Mouse (Mus musculus) urinary bladder, postnatal 14 days (tissue): ENCODE measurements around the gene Angptl6.

Experiments used
- DNase-seq: peaks from one replicate; pipeline ENCODE4 v3.0.0; 2021; ENCODE audit warnings: low spot score

The Angptl6 gene

DNA sequence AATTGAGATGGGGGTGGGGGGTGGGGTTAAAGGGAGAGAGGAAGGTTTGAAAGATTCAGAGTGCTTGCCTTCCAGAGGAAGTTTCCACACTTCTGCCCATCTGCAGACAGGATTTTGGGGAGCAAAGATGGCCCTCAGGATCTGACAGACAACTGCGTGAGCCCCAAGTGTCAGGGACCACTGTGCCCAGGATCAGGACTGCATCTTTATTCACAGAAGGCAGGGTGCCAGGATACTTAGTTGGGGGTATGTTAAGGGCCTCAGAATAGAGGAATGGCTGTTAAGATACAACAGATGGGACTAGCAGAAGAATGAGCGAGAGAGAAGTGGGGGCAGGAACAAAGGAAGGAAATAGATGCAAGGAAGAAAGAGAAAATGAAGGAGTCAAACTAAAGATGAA is 7.0 kb upstream of the Angptl6 start:
- no peak for DNase-seq

DNA sequence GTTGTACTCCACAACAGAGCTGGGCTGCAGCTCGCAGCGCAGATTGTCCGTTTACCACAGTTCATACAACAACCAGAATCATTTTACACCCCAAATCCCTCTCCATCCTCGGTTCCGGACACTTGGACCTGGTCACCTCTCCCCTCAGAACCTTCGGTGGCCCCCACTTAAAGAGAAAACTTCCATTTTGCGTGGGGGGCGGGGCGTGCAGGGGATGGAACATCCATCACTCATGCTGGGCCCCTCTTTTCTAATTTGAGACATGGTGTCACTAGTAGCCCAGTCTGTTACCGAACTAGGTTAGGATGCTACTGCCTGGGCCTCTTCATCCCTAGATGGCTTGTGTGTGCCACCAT is 839 bp downstream of the Angptl6 start:
- DNase-seq = no peak

DNA sequence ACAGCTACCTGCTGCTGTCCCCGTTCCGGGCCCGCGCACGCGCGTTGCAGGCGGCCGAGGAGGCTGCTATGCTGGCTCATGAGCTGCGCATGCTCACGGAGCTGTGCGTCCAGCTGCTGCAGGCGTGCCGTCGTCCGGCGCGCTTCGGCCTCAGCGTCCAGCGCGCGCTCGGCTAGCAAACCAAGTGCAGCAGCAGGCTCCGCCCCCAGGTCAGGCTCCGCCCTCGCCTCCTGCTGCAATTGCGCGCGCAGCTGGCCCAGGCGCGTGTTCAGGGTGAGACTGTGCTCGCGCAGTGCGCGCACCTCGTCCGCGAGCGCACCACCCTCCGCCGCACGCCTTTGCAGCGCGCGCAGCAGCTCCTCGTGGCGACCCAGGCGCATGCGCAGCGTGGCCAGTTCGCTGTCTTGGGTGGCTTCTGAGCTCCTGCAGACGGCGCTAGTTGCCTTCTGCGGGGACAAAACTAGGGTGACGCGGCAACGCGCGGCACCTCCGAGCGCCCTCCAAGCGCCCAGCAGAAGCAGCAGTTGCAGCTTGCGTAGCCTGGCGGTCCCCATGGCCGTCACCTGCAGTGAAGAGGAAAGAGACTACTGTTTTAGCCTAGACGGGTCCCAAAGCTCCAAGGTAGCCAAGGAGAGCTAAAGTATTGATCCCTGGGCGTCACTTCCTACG is 1.4 kb downstream of the Angptl6 start:
- DNase-seq = peak; percentile 100

DNA sequence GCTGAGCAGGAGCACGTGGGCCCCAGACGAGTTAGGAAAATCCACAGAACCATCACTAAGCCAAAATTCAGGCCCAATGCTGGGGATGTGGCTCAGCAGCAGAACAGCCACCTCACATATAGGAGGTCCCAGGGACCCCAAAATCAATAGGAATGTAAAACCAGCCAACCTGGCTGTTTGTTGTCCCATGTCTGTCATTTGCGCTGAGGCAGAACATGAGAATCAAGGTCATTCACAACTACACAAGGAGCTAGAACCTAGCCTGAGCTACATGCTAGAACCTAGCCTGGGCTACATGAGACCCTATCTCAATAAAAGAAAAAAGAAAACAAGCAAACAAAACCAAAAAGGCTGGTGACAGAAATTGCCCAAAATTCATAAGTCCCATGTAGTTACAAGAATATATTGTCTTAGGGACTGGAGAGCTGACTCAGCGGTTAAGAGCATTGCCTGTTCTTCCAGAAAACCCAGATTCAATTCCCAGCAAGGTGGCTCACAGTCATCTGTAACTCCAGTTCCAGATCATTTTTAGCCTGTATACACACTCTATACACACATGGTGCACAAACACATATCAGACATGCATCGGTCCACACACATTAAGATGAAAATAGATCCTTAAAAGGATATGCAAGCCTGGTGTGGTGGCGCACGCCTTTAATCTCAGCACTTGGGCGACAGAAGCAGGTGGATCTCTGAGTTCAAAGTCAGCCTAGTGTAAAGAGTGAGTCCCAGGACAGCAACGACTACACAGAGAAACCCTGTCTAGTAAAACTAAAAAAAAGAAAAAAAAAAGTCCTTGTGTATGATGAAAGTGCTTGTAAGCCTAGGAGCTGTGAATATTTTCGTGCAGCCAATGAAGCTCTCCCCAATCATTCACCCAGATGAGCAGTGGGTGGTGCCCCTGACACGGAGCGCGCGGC is 2.1 kb downstream of the Angptl6 start:
- no peak for DNase-seq

DNA sequence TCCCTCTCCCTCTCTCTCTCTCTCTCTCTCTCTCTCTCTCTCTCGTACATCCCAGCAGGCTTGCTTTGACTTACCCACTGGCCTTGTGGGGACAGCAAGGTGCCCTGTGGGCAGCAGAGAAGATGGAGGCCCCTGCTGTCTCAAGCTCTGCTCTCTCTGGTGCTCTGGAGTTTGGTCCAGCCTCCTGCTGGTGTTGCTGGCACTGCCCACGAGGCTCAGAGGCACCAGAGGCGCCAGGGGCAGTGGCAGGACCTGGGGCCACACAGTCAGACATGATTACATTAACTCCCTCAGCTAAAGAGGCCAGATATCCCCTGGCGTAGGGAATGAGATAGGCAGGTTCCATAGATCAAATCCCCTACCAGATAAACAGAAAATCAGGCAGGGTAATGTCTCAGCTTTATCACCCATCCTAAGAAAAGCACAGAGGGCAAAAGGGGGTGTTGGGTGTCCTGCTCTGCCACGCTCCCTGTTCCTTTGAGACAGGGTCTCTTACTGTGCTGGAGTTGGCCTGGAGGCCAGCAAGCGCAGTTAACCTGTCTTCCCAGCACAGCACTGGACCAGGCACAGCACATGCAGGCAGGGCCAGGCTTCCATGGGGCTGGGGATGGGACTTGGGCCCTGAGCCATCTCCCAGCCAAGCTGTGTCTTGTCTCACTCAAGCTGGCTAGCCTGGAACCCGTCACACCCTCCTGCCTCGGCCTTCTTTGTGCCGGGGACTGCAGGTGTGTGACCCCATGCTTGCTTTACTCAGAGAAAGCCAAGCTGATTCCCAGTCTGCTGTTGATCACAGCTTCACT is 3.0 kb downstream of the Angptl6 start:
- DNase-seq = no peak

DNA sequence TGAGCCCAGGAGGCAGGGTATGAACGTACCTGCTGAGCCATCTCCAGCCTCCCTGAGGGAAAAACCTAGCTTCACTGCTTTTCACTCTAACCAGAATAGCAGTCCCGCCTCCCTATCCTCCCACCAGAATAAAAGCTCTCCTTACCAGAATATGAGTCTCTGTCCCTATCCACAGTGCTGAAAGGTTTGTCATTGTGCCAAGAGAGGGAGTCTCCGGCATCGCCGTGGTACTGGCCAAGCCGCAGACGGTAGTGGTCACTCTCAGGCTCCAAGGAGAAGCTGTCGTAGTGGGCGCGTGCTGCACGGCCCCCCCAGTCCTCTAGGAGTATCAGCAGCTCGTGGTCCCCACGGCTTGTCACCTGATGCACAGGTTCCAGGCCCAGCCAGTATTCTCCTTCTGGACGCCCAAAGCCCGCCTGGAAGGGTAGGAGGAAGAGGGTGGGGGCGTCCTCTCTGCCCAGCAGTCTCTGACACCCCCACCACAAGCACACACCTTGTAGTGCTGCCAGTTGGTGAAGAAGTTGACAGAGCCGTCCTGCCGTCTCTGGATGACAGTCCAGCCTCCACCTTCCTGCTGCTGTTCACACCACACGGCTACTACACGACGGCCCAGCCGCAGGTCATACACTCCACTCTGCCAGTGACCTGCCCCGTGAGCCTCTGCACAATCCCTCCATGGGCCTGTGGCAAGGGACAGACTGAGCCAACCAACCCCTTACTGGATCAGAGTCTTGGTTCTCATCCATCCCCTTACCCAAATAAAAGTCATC is 4.3 kb downstream of the Angptl6 start:
- DNase-seq = no peak

DNA sequence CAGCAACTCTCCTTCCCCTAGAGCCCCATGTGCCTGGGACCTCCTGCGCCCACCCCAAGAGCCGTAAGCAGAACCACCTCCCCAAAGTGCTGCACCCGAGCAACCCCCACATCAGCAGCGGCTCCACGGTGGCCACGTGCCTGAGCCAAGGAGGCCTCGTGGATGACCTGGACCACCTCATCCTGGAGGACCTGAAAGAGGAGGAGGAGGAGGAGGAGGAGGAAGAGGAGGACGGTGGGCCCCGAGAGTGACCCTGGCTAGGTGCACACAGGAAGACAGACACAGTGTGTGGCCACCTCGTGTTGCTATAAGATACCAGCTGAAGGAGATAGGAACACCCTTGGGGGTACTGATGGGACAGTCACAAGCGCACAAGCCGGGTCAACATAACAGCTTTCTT is 6.0 kb downstream of the Angptl6 start:
- DNase-seq = no peak

DNA sequence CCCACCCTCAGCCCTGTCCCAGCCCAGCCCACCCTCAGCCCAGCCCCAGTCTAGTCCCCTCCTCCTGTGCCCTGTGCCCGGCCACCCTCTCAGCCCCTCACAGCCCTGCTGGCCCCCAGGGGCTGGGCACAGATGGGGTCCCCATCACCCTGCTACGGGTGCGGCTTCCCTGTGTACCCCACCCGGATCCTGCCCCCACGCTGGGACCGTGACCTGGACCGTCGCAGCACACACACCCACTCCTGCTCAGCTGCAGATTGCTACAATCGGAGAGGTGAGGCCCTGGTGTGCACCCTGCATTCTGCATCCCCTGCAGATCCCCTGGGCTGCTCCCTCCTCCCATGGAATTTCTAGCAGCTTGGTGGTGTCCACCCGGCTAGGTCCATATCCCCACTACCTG is 6.5 kb downstream of the Angptl6 start:
- no peak for DNase-seq

DNA sequence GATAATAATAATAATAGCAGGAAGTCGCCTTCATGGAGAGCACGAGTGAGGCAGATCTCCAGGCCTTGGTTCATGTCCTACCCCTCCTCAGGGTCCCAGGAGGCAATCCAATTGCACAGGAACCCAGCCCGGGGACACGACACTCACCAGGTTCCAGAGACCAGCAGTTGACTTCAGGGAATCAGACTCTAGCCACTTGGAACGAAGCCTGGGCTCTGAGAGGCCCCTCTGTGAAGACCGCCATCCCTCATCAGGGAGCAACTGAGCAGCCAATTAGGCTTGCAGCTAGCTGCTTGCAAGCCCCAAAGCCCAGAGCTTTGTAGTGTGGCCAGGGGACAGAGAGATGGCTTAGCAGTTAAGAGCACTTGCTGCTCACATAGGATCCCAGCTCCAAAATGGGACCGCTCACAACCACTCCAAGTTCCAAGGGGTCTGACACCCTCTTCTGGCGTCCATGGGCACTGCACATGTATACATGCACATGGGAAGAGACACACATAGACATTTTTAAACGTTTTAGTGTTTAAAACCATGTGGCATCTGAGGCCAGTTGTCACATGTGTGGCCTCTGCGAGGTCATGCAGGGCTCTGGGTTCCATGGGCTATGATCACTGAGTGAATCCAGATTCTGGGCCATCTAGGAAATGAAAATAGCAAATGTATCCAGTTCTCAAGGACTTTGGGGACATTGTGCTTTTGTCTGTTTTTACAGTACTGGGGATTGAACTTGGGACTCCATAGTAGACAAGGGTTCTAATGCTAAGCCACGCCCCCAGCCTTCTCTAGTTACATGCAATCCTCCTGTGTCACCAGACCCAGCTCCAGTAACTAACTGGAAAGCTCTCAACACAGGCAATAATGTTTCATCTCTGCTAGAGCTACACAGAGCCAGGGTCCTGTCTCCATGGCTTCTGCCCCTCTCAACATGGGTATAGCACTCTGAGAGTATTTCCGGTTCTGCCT is 9.0 kb downstream of the Angptl6 start:
- no peak for DNase-seq

DNA sequence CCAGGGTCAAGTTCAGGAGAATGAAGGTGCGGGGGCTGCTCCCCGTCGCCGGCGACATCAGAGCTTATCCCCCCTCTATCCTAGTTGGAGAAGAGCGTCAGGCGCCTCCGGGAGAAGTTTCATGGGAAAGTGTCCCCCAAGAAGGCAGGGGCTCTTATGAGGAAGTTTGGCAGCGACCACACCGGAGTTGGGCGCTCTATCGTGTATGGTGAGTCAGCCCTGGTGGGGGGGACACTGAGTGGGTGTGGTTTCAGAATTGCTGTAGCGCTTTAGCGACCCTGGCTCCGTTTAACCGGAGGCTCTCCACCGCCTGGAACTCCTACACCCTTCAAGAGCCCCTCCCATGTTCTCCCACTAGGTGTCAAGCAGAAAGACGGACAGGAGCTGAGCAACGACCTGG is 10.3 kb downstream of the Angptl6 start:
- no peak for DNase-seq

DNA sequence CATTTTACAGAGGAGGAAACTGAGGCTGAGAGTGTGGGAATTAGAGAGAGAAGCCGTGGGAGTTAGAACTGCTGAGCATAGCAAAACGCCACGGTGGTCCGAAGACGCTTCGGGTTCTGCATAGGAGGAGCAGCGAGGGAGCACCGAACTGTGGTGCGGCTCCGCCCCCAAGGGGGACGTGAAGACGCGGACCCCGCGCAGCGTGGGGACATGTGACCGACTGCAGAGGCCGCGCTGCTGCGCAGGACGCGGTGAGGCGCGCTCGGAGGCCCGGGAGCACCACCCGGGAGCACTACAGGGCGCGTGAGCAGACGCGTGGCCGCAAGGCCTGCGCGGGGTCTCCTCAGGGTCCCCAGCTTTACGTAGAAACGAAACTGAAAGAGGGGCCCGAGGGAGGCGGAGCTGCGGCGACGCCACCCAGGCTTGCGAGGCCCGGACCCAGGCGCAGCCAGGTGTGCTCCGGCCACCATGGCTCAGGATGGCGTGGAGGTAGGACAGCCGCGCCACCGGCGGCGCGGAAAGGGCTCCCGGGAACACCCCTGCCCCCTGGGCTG is 11.0 kb downstream of the Angptl6 start, which contains the start of gene A230050P20Rik:
TSS of gene A230050P20Rik (plus strand) at position 195 of the 554 bp plus-strand sequence.
- DNase-seq = peak; percentile 49

DNA sequence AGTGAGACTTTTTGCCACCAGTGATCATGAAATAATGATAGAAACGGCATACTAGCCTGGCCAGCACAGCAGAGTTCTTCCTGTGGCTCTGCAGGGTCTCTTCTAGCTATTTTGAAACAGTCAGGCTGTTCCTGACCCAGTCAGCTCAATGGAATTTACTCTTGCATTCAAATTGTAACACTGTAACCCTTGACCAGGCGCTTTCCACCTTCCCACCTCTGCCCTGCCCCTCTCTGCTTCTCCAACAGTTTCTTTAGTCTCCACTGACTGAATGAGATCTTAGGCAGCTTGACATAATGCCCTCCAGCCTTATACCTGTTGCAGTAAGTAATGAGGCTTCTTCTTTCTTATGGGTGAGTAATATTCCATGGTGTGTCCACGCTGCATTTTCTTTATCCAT is 12.6 kb downstream of the Angptl6 start:
- DNase-seq = no peak

DNA sequence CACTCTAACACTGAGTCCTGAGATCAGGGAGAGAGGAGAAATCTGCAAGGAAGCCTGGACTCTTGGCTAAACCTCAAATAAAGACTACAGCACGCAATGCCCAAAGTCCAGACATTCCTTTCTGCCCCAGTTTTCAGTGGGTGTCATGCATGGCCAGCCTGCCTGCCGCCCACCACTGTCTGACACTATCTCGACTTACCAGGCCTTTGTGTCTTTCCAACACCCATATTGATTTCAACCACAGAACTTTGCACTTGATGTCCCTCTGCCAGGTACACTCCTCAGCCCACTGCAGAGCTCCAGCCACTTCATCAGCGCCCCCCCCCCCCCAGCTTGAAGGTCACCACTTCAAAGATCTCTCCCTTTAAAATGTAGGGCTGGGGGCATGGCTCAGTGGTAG is 17.3 kb downstream of the Angptl6 start:
- no peak for DNase-seq

DNA sequence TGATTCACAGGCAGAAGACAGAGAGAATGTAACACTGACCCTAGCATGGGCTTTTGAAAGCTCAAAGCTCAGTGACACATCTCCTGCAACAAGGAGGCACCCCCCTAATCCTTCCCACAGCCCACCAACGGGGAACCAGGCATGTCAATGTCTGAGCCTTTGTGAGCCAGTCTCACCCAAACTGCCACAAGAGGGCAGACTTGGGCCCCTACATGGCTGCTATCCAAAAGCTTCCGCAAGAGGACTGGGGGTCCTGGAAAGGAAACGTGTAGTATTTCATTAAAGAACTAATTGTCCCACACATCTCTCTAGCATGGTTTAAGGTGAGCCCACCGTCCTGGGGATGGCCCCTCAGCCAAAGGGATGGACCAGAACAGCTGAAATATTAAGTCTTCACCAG is 17.7 kb downstream of the Angptl6 start:
- DNase-seq = no peak

DNA sequence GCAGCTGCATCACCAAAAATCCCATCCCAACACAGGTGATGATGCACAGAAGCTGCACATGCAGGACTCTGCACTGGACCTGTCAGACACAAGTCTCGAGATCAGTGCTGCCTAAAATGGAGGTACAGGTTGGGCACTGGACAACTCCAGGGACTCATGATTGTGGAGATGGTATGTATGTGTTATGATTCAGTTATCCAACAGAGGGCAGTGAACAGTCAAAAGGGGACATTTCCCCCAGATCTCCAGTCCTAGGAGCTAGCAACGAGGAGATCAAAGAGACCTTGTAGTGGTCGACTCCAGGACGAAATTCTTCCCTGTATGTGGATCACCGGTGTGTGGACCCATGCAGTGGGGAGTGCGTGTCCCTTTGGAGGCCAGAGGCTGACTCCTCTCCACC is 19.6 kb downstream of the Angptl6 start:
- DNase-seq = no peak

DNA sequence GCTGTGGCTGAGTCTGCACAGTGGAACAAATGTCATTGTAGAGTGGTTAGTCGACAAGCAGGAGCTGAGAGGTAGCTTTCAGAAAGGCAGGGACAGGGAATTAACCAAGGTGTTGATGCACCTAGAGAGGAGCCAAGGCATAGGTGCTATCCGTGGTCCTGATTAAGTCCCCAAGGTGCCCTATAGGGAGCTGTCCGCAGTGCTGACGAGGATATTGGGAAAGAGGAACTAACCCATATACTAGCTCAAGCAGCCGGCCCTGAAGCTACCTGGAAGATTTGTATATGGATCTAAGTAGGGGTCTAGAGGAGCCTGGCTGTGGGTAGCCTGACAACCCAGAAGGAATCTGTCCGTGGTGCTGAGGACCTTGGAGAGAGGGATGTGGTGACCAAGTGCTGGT is 22.4 kb downstream of the Angptl6 start:
- DNase-seq = peak; percentile 59

DNA sequence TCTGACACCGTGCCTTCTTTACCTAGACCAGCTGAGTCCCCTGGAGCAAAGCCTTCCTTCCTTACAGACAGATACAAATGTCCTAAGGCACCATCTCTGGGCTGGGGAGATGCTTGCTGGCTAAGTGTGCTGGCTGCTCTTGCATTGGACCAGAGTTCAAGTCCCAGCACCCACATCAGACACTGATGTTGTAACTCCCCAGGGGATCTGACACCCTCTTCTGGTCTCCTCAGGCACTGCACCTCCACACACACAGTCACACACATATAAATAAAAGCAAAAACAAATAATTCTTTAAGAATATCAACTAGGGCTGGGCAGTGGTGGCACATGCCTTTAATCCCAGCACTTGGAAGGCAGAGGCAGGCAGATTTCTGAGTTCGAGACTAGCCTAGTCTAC is 29.3 kb downstream of the Angptl6 start:
- DNase-seq = no peak

DNA sequence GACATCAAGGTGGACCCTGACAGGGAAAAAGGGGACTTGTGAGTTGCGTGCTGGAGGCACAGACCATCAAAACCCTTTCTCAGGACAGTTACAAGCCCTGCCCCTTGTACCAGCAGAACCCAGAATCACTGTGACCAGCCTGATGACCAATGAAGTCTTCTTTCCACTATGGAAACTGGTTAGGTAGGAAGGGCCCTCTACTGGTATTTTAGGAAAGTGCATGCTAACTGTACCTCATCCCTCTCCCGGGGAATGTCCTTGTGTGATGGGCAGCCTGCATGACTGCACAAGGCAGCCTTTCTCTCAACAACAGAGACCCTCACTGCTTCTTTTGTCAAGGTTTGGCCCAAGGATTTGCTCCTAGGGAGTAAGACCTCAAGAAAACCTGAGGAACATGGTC is 36.9 kb downstream of the Angptl6 start:
- DNase-seq = no peak

DNA sequence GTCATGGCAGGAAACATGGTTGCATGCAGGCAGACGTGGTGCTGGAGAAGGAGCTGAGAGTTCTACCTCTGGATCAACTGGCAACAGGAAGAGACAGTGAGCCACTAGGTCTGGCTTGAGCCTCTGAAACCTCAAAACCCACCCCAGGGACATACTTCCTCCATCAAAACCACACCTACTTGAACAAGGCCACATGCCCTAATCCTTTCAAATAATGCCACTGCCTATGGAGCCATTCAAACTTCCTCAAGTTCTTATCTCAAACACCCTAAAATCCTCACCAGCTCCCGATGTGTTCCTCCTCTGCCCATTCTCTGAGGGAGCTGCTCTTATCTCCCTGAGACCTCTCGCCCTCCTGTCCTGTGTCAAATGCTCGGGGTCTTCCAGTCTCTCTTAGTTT is 37.3 kb downstream of the Angptl6 start:
- no peak for DNase-seq

DNA sequence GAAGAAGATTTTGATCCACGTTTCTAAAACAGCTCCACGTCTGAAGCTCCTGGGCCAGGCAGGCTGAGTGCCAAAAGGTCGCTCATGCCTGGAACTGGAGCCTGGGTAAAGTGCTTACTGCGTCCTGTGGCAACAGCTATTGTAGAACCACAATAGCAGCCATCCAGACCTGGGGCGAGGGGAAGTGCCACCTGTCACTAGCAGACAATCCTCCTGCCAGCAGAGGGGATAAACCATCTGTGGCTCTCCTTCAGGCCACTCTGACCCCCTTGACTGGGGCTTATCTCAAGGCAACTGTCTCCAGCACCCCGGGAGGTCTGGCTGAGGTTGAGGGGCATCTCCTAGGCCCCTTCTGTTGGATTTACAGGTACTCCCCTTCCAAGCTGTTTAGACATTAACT is 40.6 kb downstream of the Angptl6 start:
- DNase-seq = no peak
